ENCODE assay signal across 9 mouse cellular contexts in genomic region chr1:86448272-86448671, GRCm38 (mm10). TPM values are rescaled to one million over a fixed set of nuclear protein-coding genes. Genes with fewer than 3 reads are reported as not detected.
DNase-seq lines count a peak whose midpoint lies in the region; ATAC-seq lines count a peak whose summit lies in the region.
"Had no signal": no experiment of that assay in that cellular context is flagged by ENCODE, and none has a peak within 500 bp of the region (broad histone marks: within the 10 kb centered on the region; RNA-seq: fewer than 3 reads in every experiment).

No protein-coding gene starts in this region.

- peak overlapping the region; percentile 64; the same call in 1 of the 2 replicates for H3K27ac ChIP-seq in limb, embryonic 12.5 days
- H3K27ac ChIP-seq in midbrain, embryonic 15.5 days = no peak overlapping the region

- no peak for ATAC-seq in limb, embryonic 12.5 days (ENCODE audit: insufficient number of reproducible peaks, insufficient read depth, low FRiP score, low TSS enrichment, low read depth)
- no peak for ATAC-seq in midbrain, embryonic 15.5 days (replicated peaks)

- peaks cover 22% of the 10 kb centered on the region for H3K4me1 ChIP-seq in limb, embryonic 12.5 days (replicated peaks)
- H3K4me1 ChIP-seq in midbrain, embryonic 15.5 days = peaks cover 8% of the 10 kb centered on the region

- no peak overlapping the region for H3K4me2 ChIP-seq in limb, embryonic 12.5 days
- no peak overlapping the region for H3K4me2 ChIP-seq in midbrain, embryonic 15.5 days

- no peak overlapping the region for H3K9ac ChIP-seq in limb, embryonic 12.5 days (replicated peaks)
- H3K9ac ChIP-seq in midbrain, embryonic 15.5 days = no peak overlapping the region

- whole genome bisulfite sequencing in limb, embryonic 12.5 days = 30% methylated on average over 4 of the region's 4 CpGs
- 44% methylated on average over 4 of the region's 4 CpGs for WGBS in midbrain, embryonic 15.5 days

- no peaks in the 10 kb centered on the region for H3K36me3 ChIP-seq in limb, embryonic 12.5 days
- H3K36me3 ChIP-seq in midbrain, embryonic 15.5 days (replicated peaks) = no peaks in the 10 kb centered on the region

- intact Hi-C loops in heart, postnatal 25 days (cut with DNase I) = no loop called here

- H3K4me3 ChIP-seq in limb, embryonic 12.5 days (replicated peaks) = no peak overlapping the region
- no peak overlapping the region for H3K4me3 ChIP-seq in midbrain, embryonic 15.5 days

- no peaks in the 10 kb centered on the region for H3K27me3 ChIP-seq in limb, embryonic 12.5 days
- H3K27me3 ChIP-seq in midbrain, embryonic 15.5 days (replicated peaks) = no peaks in the 10 kb centered on the region

- H3K9me3 ChIP-seq in limb, embryonic 12.5 days = no peaks in the 10 kb centered on the region
- H3K9me3 ChIP-seq in midbrain, embryonic 15.5 days = no peaks in the 10 kb centered on the region

- DNase-seq in heart, adult 11 months = peak; percentile 97
- DNase-seq in heart, postnatal 25 days (ENCODE audit: low spot score) = no peak
- peak; percentile 48 for DNase-seq in MN1 (ENCODE audit: low spot score)
- DNase-seq in gastrocnemius, adult 8-10 months (ENCODE audit: low spot score in 2 of 2) = peak; percentile 40 to 55
- no peak for DNase-seq in T-cell, adult 2 months (ENCODE audit: low spot score)
- no peak for DNase-seq in frontal cortex, postnatal 25 days (ENCODE audit: low spot score in 2 of 2)

RNA-seq across cellular contexts. Expression of gene Tex44, which starts 22.1 kb away (rescaled TPM):
- total RNA-seq in heart, postnatal 25 days (2021) = not detected
- not detected for total RNA-seq in gastrocnemius, adult 8-10 months (2022)
- not detected in 2 replicates for polyA plus RNA-seq in limb, embryonic 12.5 days (2016; fragmentation: Nextera tagmentation; extraction: Ambion mirVana)
- not detected in 2 replicates for polyA plus RNA-seq in midbrain, embryonic 15.5 days (2015; fragmentation: Nextera tagmentation; extraction: Ambion mirVana)
- total RNA-seq: neutrophil, adult 5-6 weeks had no signal

RNA-seq across cellular contexts. Expression of gene Nmur1, which starts 22.2 kb away (rescaled TPM):
- not detected for total RNA-seq in heart, postnatal 25 days (2021)
- not detected for total RNA-seq in gastrocnemius, adult 8-10 months (2022)
- not detected in 2 replicates for polyA plus RNA-seq in limb, embryonic 12.5 days (2016; fragmentation: Nextera tagmentation; extraction: Ambion mirVana)
- polyA plus RNA-seq in midbrain, embryonic 15.5 days (2015; fragmentation: Nextera tagmentation; extraction: Ambion mirVana) = 0.61 TPM in 1 of 2 replicates, not detected in the other
- total RNA-seq: neutrophil, adult 5-6 weeks had no signal

Comparison
In these comparisons a context has a peak if more than half of its experiments do, and no peak if none do; other contexts are left out.
1. DNase-seq: peak in heart, adult 11 months (single experiment), MN1 (single experiment) and gastrocnemius, adult 8-10 months (2 of 2); none in heart, postnatal 25 days (single experiment), T-cell, adult 2 months (single experiment) and frontal cortex, postnatal 25 days (0 of 2).